Mouse (Mus musculus): ENCODE results near the gene Prl3d1. TPM values are rescaled to one million over a fixed set of nuclear protein-coding genes. Genes with fewer than 3 reads are reported as not detected.
"Not testable (repeated sequence)": the region's sequence is repeated elsewhere in the genome, so short reads cannot be mapped to it uniquely, and the experiment has no call there.

Gene Prl3d1
- not detected for total RNA-seq (2021)
- long read RNA-seq, experiment 1 = 0 reads
- long read RNA-seq, experiment 2 = 0 reads

- DNase-seq (ENCODE audit: extremely low spot score in 1 of 2, low spot score in 2 of 2); H3K27ac ChIP-seq; H3K4me3 ChIP-seq; intact Hi-C loops (cut with DNase I): not testable (repeated sequence)
Observed at GRCm38 (mm10) chr13:27093890-27094289, at the start of gene Prl3d1. Prl3d1 (plus strand) TSS chr13:27094190.

GRCm38 (mm10) chr13:27057270-27057669 lies 36.7 kb upstream of the Prl3d1 start, which contains the start of gene Prl:
Prl (plus strand) TSS chr13:27057570.
- no peak within 1 kb of the TSS for H3K4me3 ChIP-seq
- no peak within 1 kb of the TSS for H3K27ac ChIP-seq
- DNase-seq (ENCODE audit: extremely low spot score in 1 of 2, low spot score in 2 of 2) = no peak
- TF ChIP-seq CTCF (IDR thresholded peaks at IDR 0.05) = no peak
- intact Hi-C loops (cut with DNase I) = no loop called here

- intact Hi-C loops (cut with DNase I) = no loop called here
- DNase-seq (ENCODE audit: extremely low spot score in 1 of 2, low spot score in 2 of 2) = no peak
Observed at GRCm38 (mm10) chr13:27059177-27059576, 34.8 kb upstream of the Prl3d1 start.

GRCm38 (mm10) chr13:27121398-27121797 lies 27.4 kb downstream of the Prl3d1 start, which contains the start of gene Prl3d2:
Prl3d2 (plus strand) TSS chr13:27121698.
- H3K4me3 ChIP-seq; DNase-seq (ENCODE audit: extremely low spot score in 1 of 2, low spot score in 2 of 2); H3K27ac ChIP-seq; intact Hi-C loops (cut with DNase I): not testable (repeated sequence)

More at GRCm38 (mm10) chr13:27059177-27059576, 34.8 kb upstream of the Prl3d1 start:
- no peak overlapping the region for H3K27ac ChIP-seq
- no peak overlapping the region for H3K4me3 ChIP-seq
- no peak for TF ChIP-seq CTCF (IDR thresholded peaks at IDR 0.05)

GRCm38 (mm10) chr13:27148264-27148663 lies 54.3 kb downstream of the Prl3d1 start:
- DNase-seq (ENCODE audit: extremely low spot score in 1 of 2, low spot score in 2 of 2) = no peak
- intact Hi-C loops (cut with DNase I) = no loop called here
- Histone ChIP-seq H3K27ac (no peak overlapping the region), H3K4me3 (no peak overlapping the region)
- no peak for TF ChIP-seq CTCF (IDR thresholded peaks at IDR 0.05)

Other genes starting within 250 kb of the Prl3d1 start
- not detected for gene Prl, start 36.6 kb upstream of the Prl3d1 start, total RNA-seq (2021)
- not detected for gene Prl3d2, start 27.5 kb downstream of the Prl3d1 start, total RNA-seq (2021)
- gene Prl3d3, start 62.6 kb downstream of the Prl3d1 start, total RNA-seq (2021) = not detected
- not detected for gene Prl3c1, start 102.5 kb downstream of the Prl3d1 start, total RNA-seq (2021)
- not detected for gene Prl3b1, start 147.7 kb downstream of the Prl3d1 start, total RNA-seq (2021)
- gene Prl3a1, start 165.2 kb downstream of the Prl3d1 start, total RNA-seq (2021) = not detected
- not detected for gene Prl6a1, start 218.4 kb downstream of the Prl3d1 start, total RNA-seq (2021)

Measured in left cerebral cortex, adult 2 months (tissue).